In genomic region chr1:20890941-20891399, GRCm38 (mm10) we compare ENCODE assay signal across 8 mouse cellular contexts. TPM values are rescaled to one million over a fixed set of nuclear protein-coding genes. Genes with fewer than 3 reads are reported as not detected.
DNase-seq lines count a peak whose midpoint lies in the region; ATAC-seq and TF ChIP-seq lines count a peak whose summit lies in the region.

No protein-coding gene starts in this region.

- peaks cover 14% of the 10 kb centered on the region for H3K27me3 ChIP-seq in forebrain, embryonic 10.5 days (ENCODE audit: poor library complexity, severe bottlenecking)
- no peaks in the 10 kb centered on the region for H3K27me3 ChIP-seq in heart, embryonic 16.5 days (ENCODE audit: control insufficient read depth, insufficient read depth, low read length)
- H3K27me3 ChIP-seq in liver, embryonic 13.5 days, result peaks cover 29% of the 10 kb centered on the region
- H3K27me3 ChIP-seq in stomach, embryonic 14.5 days (ENCODE audit: control insufficient read depth, insufficient read depth, low read length), result no peaks in the 10 kb centered on the region

- H3K4me1 ChIP-seq in bone marrow macrophage, adult 2 months (ENCODE audit: control insufficient read depth, insufficient read depth, low read length), result no peaks in the 10 kb centered on the region
- H3K4me1 ChIP-seq in forebrain, embryonic 10.5 days, result peaks cover 27% of the 10 kb centered on the region
- peaks cover 3% of the 10 kb centered on the region; the same call in 1 of the 2 replicates for H3K4me1 ChIP-seq in heart, embryonic 16.5 days (ENCODE audit: control insufficient read depth, insufficient read depth, low read length)
- peaks cover 17% of the 10 kb centered on the region for H3K4me1 ChIP-seq in liver, embryonic 13.5 days (replicated peaks)
- H3K4me1 ChIP-seq in stomach, embryonic 14.5 days (ENCODE audit: control insufficient read depth, insufficient read depth, low read length), result peaks cover 6% of the 10 kb centered on the region; the same call in 1 of the 2 replicates

- H3K4me2 ChIP-seq in heart, embryonic 16.5 days (ENCODE audit: low read depth, low read length), result peak overlapping the region; percentile 95
- peak overlapping the region; percentile 87 for H3K4me2 ChIP-seq in liver, embryonic 13.5 days
- H3K4me2 ChIP-seq in stomach, embryonic 14.5 days (replicated peaks; ENCODE audit: low read depth, low read length), result peak overlapping the region; percentile 77

- under 1% methylated on average over 20 of the region's 20 CpGs for WGBS in forebrain, embryonic 10.5 days
- WGBS in heart, embryonic 16.5 days, result 0% methylated on average over 20 of the region's 20 CpGs
- WGBS in liver, embryonic 13.5 days (ENCODE audit: insufficient replicate concordance), result under 1% methylated on average over 20 of the region's 20 CpGs
- under 1% methylated on average over 20 of the region's 20 CpGs for WGBS in stomach, embryonic 14.5 days

- H3K36me3 ChIP-seq in forebrain, embryonic 10.5 days (replicated peaks), result no peaks in the 10 kb centered on the region
- H3K36me3 ChIP-seq in heart, embryonic 16.5 days (ENCODE audit: control insufficient read depth, insufficient read depth), result no peaks in the 10 kb centered on the region
- no peaks in the 10 kb centered on the region for H3K36me3 ChIP-seq in liver, embryonic 13.5 days
- H3K36me3 ChIP-seq in stomach, embryonic 14.5 days (ENCODE audit: control insufficient read depth, insufficient read depth, low read length), result no peaks in the 10 kb centered on the region

- TF ChIP-seq CTCF in bone marrow macrophage, adult 2 months (IDR thresholded peaks at IDR 0.05; ENCODE audit: low read depth, low read length), result peak; percentile 73

- DNase-seq in 3134 (ENCODE audit: extremely low read depth, insufficient read length, low spot score), result peak; percentile 3
- peak; percentile 70 for DNase-seq in forebrain, embryonic 10.5 days (ENCODE audit: extremely low spot score, low spot score)
- DNase-seq in kidney, postnatal 25 days, result peak; percentile 41 to 52
- peak; percentile 13 for DNase-seq in liver, embryonic 13.5 days
- DNase-seq in natural killer cell, adult 2 months (ENCODE audit: low spot score in 2 of 2), result peak; percentile 10 to 37

- peak; percentile 67 for ATAC-seq in heart, embryonic 16.5 days (replicated peaks; ENCODE audit: extremely low read depth, insufficient read depth, low FRiP score)
- peak; percentile 63 for ATAC-seq in liver, embryonic 13.5 days (ENCODE audit: low read depth)
- peak; percentile 76 for ATAC-seq in stomach, embryonic 14.5 days (ENCODE audit: insufficient number of reproducible peaks, insufficient read depth, low FRiP score, low read depth)

- H3K9ac ChIP-seq in heart, embryonic 16.5 days (ENCODE audit: low read length), result peak overlapping the region; percentile 81
- peak overlapping the region; percentile 56 for H3K9ac ChIP-seq in liver, embryonic 13.5 days
- H3K9ac ChIP-seq in stomach, embryonic 14.5 days (replicated peaks; ENCODE audit: low read depth, low read length), result peak overlapping the region; percentile 58

- no peak for TF ChIP-seq POLR2A in bone marrow macrophage, adult 2 months (IDR thresholded peaks at IDR 0.05; ENCODE audit: borderline replicate concordance, low read depth, low read length)

- peak overlapping the region; percentile 51 for H3K4me3 ChIP-seq in bone marrow macrophage, adult 2 months (ENCODE audit: insufficient read depth, low read length)
- H3K4me3 ChIP-seq in forebrain, embryonic 10.5 days, result peak overlapping the region; percentile 78
- H3K4me3 ChIP-seq in heart, embryonic 16.5 days (ENCODE audit: low read length), result peak overlapping the region; percentile 82
- peak overlapping the region; percentile 63 for H3K4me3 ChIP-seq in liver, embryonic 13.5 days (replicated peaks)
- H3K4me3 ChIP-seq in stomach, embryonic 14.5 days (ENCODE audit: low read depth, low read length), result peak overlapping the region; percentile 68

- no peaks in the 10 kb centered on the region for H3K9me3 ChIP-seq in forebrain, embryonic 10.5 days
- H3K9me3 ChIP-seq in heart, embryonic 16.5 days (replicated peaks; ENCODE audit: control insufficient read depth, low read length), result no peaks in the 10 kb centered on the region
- no peaks in the 10 kb centered on the region for H3K9me3 ChIP-seq in liver, embryonic 13.5 days (replicated peaks)
- H3K9me3 ChIP-seq in stomach, embryonic 14.5 days (ENCODE audit: control insufficient read depth, low read depth, low read length), result no peaks in the 10 kb centered on the region

- no peak overlapping the region for H3K27ac ChIP-seq in bone marrow macrophage, adult 2 months (ENCODE audit: insufficient read depth, low read depth, low read length)
- peak overlapping the region; percentile 89 for H3K27ac ChIP-seq in forebrain, embryonic 10.5 days
- H3K27ac ChIP-seq in heart, embryonic 16.5 days (ENCODE audit: low read length), result peak overlapping the region; percentile 80
- H3K27ac ChIP-seq in liver, embryonic 13.5 days, result no peak overlapping the region
- peak overlapping the region; percentile 85; the same call in 1 of the 2 replicates for H3K27ac ChIP-seq in stomach, embryonic 14.5 days (ENCODE audit: low read length)

RNA-seq across cellular contexts. Expression of gene Paqr8, which starts 0.6 kb away (rescaled TPM):
- polyA plus RNA-seq in bone marrow macrophage, adult 2 months (2012; ENCODE audit: insufficient read depth, insufficient read length, missing spikeins), result 0.86 and 0.93 TPM in 2 replicates
- 5.5 and 5.6 TPM in 2 replicates for polyA plus RNA-seq in forebrain, embryonic 10.5 days (2016; fragmentation: Nextera tagmentation; extraction: Ambion mirVana)
- 2.0 and 2.5 TPM in 2 replicates for polyA plus RNA-seq in heart, embryonic 16.5 days (2015; fragmentation: Nextera tagmentation; extraction: Ambion mirVana)
- 0.44 and 0.48 TPM in 2 replicates for polyA plus RNA-seq in liver, embryonic 13.5 days (2015; fragmentation: Nextera tagmentation; extraction: Ambion mirVana)
- 14.7 and 16.9 TPM in 2 replicates for polyA plus RNA-seq in stomach, embryonic 14.5 days (2014; fragmentation: Nextera tagmentation; extraction: Ambion mirVana)

Comparison
In these comparisons a context has a peak if more than half of its experiments do, and no peak if none do; other contexts are left out.
1. DNase-seq: peak in every context shown above with its lines; median percentile 70 in forebrain, embryonic 10.5 days; 46 in kidney, postnatal 25 days; 24 in natural killer cell, adult 2 months; 13 in liver, embryonic 13.5 days; 3 in 3134.
2. H3K27ac ChIP-seq: peak in forebrain, embryonic 10.5 days (single experiment), heart, embryonic 16.5 days (single experiment) and stomach, embryonic 14.5 days (single experiment); none in bone marrow macrophage, adult 2 months (single experiment) and liver, embryonic 13.5 days (single experiment).
3. Peak in every context shown above with its lines, with median percentiles within 50 percentile points of each other: H3K4me3 ChIP-seq, ATAC-seq, H3K4me2 ChIP-seq and H3K9ac ChIP-seq.